Mouse (Mus musculus) liver, embryonic 16.5 days (tissue): ENCODE results near the gene 2810006K23Rik. TPM values are rescaled to one million over a fixed set of nuclear protein-coding genes. Genes with fewer than 3 reads are reported as not detected.

ENCODE experiments used
- polyA plus RNA-seq: library from polyadenylated mRNA; unstranded; fragments of >200 nt; fragmentation: Nextera tagmentation; extraction: Ambion mirVana; gene quantifications from 2 replicates; pipeline ENCODE4 v1.2.1, GENCODE M21; 2015

The 2810006K23Rik gene
- polyA plus RNA-seq, 1 experiment from 2014 or later: 5.7 TPM

Other genes starting within 250 kb of the 2810006K23Rik start
- gene Abcb9, start 232.3 kb upstream of the 2810006K23Rik start, polyA plus RNA-seq: 6.4 and 6.7 TPM in 2 replicates
- 15.0 and 15.7 TPM in 2 replicates for gene Ogfod2, start 215.8 kb upstream of the 2810006K23Rik start, polyA plus RNA-seq
- 46.9 and 47.9 TPM in 2 replicates for gene Arl6ip4, start 212.0 kb upstream of the 2810006K23Rik start, polyA plus RNA-seq
- gene Pitpnm2, start 78.3 kb upstream of the 2810006K23Rik start, polyA plus RNA-seq: 1.6 and 1.9 TPM in 2 replicates
- 4.1 and 4.2 TPM in 2 replicates for gene Mphosph9, start 117 bp upstream of the 2810006K23Rik start, polyA plus RNA-seq
- gene Cdk2ap1, start 35.0 kb downstream of the 2810006K23Rik start, polyA plus RNA-seq: 6.2 and 6.3 TPM in 2 replicates
- gene Sbno1, start 97.9 kb downstream of the 2810006K23Rik start, polyA plus RNA-seq: 34.5 and 36.2 TPM in 2 replicates
- 39.6 and 41.5 TPM in 2 replicates for gene Kmt5a, start 111.8 kb downstream of the 2810006K23Rik start, polyA plus RNA-seq
- gene Rilpl2, start 150.3 kb downstream of the 2810006K23Rik start, polyA plus RNA-seq: 8.4 and 9.3 TPM in 2 replicates
- gene Snrnp35, start 155.0 kb downstream of the 2810006K23Rik start, polyA plus RNA-seq: 9.2 and 9.9 TPM in 2 replicates
- gene Rilpl1, start 203.3 kb downstream of the 2810006K23Rik start, polyA plus RNA-seq: 1.4 and 1.6 TPM in 2 replicates
- 282 and 309 TPM in 2 replicates for gene Tmed2, start 212.6 kb downstream of the 2810006K23Rik start, polyA plus RNA-seq
- gene Ddx55, start 224.8 kb downstream of the 2810006K23Rik start, polyA plus RNA-seq: 4.6 and 4.9 TPM in 2 replicates